Mouse (Mus musculus) frontal cortex, adult (tissue): ENCODE measurements around the gene Fibcd1.

Experiments
- ATAC-seq: cut with Nextera tagmentation; 2 replicates; pipeline ENCODE4 v1.9.2; 2017; ENCODE audit warnings: mild to moderate bottlenecking, moderate library complexity, mixed read lengths; ENCODE audit not compliant: low TSS enrichment

The Fibcd1 gene

DNA sequence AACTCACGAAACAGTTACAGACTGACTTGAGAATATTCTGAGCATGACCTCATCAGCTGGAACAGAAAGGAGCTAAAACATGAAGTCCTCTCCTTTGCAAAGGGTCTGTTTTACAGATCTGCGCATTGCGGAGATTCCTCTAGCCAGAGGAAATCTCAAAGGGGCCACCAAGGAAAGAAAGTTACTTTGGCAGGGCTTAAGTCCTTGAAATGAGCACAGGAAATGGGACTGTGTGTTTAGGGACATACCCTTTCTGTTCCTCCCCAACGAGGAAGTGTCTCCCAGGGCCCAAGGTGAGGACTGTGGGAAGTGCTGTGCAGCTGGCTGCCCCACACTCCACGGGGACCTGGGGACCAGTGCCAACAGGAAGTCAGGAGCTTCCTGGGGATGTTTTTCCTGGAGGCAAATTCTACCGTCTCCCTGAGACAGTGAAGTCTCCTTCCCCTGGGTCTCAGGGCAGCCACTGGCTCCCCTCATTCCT, 76.1 kb downstream of the Fibcd1 start:
- ATAC-seq: no peak

GRCm38 (mm10) chr2:31769115-31769514, 76.7 kb downstream of the Fibcd1 start:
- 0 out of 2 replicates have a peak, but pooled peaks have one; percentile 13 for ATAC-seq

DNA sequence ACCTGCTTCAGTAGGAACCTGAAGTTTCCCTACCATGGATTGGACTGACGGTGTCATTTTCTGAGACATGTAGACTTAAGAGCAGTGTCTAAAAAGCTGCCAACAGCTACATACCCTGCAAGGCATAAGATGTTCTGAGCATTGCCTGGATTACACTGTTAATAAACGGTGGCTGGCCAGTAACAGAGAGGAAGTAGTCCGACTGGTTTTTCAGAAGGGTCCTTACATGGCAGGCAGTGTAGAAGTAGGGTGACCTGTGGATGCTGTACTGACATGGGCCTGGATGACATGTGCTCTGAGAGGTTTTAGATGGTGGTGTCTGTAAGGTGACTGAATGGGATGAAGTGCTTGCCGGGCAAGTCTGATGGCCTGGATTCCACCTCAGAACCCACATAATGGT, 78.0 kb downstream of the Fibcd1 start:
- ATAC-seq: no peak

DNA sequence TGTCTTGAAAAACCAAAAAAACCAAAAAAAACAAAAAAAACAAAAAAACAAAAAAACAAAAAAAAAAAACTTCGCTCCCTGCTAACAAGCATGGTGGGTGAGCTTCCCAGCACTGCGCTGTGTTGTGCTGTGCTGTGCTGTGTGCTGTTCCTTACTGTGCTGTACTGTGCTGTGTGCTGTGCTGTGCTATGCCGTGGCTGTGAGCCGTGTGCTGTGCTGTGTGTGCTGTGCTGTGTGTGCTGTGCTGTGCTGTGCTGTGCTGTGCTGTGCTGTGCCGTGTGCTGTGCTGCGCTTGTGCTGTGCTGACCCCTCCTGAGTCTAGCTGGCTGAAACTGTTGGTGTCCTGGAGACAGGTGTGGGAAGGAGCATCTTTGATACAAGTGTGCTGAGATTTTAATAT, 78.7 kb downstream of the Fibcd1 start:
- no peak for ATAC-seq
